Mouse (Mus musculus): ENCODE data around the gene Gramd1a.

The Gramd1a gene

GRCm38 (mm10) chr7:31155296-31156033, at the start of gene Gramd1a:
Gene Gramd1a, minus strand, starts transcription at chr7:31155896.
- peak; percentile 92 for DNase-seq (ENCODE audit: low read depth, low spot score)

GRCm38 (mm10) chr7:31195591-31196307, 40.1 kb upstream of the Gramd1a start:
- no peak for DNase-seq (ENCODE audit: low read depth, low spot score)

GRCm38 (mm10) chr7:31184711-31185110, 29.0 kb upstream of the Gramd1a start:
- no peak for DNase-seq (ENCODE audit: low read depth, low spot score)

DNA sequence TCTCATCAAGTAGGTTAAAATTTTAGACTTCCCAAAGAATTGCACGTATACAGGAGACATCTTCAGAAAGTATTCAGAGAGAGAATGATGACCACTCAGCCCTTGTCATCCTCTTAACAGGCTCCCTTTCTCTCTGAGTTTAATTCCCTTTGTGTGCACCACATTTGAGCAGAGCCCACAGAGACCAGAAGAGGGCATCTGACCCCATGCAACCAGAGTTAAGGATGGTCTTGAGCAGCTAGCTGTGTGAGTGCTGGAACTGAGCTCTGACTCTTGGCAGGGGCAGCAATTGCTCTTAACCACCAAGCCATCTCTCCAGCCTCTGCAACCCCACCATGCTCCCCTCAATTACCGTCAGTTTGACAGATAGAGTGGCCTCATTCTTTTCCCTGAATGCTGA, 27.2 kb upstream of the Gramd1a start:
- peak; percentile 49 for DNase-seq (ENCODE audit: low read depth, low spot score)

DNA sequence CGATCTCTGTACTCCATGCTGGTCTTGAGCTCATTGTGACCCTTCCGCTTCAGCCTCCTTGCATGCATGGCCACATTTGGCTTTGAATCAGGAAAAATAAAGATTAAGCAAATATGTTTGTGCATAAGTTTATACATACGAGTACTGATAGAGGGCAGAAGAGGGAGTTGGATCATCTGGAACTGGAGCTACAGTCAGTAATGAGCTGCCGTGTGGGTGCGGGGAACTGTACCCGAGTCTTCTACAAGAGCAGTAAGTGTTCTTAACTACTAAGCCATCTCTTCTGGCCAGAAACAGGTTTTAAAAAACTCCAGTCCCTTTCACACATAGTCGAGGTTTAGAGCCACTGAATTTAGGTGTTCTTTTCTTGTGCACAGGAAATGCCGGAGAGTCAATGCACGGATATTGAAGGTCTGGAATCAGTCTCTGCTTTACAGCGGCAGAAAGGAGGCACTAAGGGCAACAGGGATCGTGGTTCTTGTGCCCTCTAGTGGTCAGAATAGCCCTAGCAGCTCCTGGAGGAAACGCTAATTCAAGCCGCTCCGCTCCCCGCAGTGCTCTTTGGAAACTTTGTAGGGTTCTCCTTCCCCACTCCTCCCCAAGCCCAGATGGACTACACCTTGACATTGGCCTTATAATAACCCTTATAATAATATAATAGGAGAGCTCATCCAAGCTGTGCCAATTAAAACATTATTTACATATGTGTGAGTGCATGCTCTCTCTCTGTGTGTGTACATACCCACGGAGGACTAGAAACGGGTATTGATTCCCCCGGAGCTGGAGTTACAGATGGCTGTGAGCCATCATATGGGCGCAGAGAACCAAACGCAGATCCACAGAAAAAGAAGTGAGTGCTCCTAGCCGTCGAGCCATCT, 21.4 kb upstream of the Gramd1a start:
- peak; percentile 82 for DNase-seq (ENCODE audit: low read depth, low spot score)

GRCm38 (mm10) chr7:31175096-31175495, 19.4 kb upstream of the Gramd1a start:
- DNase-seq (ENCODE audit: low read depth, low spot score), result no peak

- no peak for DNase-seq (ENCODE audit: low read depth, low spot score)
These were observed 18.8 kb upstream of the Gramd1a start for GRCm38 (mm10) chr7:31174466-31174865.

DNA sequence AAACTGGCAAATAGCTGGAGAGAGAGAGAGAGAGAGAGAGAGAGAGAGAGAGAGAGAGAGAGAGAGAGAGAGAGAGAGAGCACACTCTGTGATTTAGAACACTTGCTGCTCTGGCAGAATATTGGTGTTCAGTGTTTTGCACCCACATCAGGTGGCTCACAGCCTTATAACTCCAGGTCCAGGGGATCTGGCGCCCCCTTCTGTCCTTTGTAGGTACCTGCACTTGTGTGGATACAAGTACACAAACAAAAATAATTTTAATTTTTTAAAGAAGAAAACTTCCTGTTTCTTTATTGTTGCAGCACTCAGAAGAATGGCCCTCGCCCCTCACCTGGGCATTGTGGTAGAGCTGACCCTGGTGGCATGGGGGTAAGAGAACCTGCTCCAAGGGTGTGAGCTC, 16.5 kb upstream of the Gramd1a start:
- DNase-seq (ENCODE audit: low read depth, low spot score), result peak; percentile 81

DNA sequence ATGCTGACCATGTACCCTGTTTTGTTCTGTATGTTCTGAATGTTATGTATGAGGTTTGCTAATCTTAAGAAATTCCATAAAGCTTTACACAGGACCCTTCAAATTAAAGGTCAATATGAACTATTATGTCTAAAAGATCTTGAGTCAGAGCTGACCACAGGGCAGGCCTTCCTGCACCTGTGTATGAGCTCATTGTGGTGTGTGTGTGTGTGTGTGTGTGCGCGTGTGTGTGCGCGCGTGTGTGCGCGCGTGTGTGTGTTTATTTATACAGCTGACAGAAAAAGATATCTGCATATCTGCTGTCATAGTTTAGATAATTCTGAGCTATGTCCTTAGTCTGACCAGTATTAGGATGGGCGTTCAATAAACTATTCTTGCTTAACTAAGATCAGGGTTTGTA, 14.8 kb upstream of the Gramd1a start:
- no peak for DNase-seq (ENCODE audit: low read depth, low spot score)

DNA sequence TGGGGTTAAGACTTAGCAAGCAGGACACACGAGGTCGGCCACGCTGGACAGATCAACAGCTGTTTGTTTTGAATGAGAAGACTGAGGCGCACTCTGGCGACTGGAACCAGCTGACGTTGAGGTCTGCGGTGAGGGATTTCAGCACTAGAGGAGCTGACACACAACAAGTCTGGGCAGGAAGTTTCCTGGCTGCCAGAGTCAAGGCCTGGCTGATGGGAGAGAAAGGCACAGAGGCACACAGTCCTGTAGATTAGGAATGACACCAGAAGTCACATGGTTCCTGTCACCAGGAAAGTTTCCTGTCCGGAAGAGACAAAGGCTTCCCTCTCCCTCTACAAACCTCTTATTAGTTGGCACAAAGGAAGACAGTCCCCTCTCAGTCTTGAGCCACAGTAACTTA, 12.7 kb upstream of the Gramd1a start:
- peak; percentile 70 for DNase-seq (ENCODE audit: low read depth, low spot score)

- no peak for DNase-seq (ENCODE audit: low read depth, low spot score)
These were observed 9.1 kb upstream of the Gramd1a start for GRCm38 (mm10) chr7:31164748-31165147.

DNA sequence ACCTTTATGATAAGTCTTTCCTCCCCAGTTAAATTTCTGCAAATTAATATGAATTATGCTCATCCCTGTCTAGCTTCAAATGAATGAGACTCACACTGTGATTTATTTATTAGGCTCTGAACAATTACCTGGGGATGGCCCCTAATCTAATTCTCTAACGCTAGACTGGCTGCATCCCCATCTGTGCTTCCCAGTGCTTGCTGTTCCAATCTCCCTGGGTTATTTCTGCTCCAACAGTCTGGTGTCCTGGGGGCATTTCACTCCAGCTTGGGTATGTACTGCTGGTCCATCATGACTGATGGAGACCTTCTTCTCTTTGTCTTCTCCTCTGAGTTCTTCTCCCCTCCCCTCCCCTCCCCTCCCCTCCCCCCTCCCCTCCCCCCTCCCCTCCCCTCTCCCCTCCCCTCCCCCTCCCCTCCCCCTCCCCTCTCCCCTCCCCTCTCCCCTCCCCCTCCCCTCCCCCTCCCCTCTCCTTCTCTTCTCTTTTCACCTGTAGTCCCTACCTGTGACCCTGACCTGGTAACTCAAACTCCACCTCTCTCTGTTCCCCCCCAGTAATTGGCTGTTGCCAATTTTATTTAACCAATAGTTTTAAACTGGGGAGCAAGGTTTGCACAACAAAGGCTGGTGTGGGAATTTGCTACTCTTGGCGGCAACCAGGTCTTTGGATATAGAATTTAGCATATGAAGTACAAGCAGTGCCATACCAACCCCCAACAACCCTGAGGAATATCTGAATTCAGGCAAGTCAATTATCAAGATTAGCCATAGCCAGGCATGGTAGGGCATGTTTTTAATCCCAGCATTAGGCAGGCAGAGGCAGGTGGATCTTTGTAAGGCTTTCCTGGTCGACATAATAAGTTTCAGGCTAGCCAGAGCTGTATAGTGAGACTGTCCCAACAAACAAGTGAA, 8.2 kb upstream of the Gramd1a start:
- DNase-seq (ENCODE audit: low read depth, low spot score), result peak; percentile 47

GRCm38 (mm10) chr7:31162324-31162723, 6.6 kb upstream of the Gramd1a start:
- DNase-seq (ENCODE audit: low read depth, low spot score), result no peak

GRCm38 (mm10) chr7:31161831-31162230, 6.1 kb upstream of the Gramd1a start:
- peak; percentile 67 for DNase-seq (ENCODE audit: low read depth, low spot score)

DNA sequence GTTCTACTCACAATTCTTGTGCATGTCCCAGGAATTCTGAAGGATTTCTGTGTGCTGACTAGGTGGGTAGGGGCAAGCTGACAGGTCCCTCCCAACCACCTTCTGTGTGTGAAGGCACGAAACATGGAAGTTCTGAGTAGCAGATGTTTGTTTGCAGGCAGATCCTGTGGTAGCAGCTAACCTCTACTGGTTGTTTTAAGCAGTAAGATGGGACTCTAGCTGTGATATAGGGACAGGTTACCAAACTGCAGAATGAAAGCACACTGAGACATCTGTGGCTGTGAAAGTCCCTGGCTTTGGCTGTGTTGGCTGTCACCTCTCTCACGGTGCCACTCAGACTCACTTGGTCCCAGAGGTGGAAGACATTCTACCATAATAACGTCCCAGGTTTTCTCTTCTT, 5.5 kb upstream of the Gramd1a start:
- no peak for DNase-seq (ENCODE audit: low read depth, low spot score)

GRCm38 (mm10) chr7:31160763-31161162, 5.1 kb upstream of the Gramd1a start:
- DNase-seq (ENCODE audit: low read depth, low spot score), result no peak

- peak; percentile 96 for DNase-seq (ENCODE audit: low read depth, low spot score)
These were observed 585 bp upstream of the Gramd1a start for GRCm38 (mm10) chr7:31156034-31156928.

DNA sequence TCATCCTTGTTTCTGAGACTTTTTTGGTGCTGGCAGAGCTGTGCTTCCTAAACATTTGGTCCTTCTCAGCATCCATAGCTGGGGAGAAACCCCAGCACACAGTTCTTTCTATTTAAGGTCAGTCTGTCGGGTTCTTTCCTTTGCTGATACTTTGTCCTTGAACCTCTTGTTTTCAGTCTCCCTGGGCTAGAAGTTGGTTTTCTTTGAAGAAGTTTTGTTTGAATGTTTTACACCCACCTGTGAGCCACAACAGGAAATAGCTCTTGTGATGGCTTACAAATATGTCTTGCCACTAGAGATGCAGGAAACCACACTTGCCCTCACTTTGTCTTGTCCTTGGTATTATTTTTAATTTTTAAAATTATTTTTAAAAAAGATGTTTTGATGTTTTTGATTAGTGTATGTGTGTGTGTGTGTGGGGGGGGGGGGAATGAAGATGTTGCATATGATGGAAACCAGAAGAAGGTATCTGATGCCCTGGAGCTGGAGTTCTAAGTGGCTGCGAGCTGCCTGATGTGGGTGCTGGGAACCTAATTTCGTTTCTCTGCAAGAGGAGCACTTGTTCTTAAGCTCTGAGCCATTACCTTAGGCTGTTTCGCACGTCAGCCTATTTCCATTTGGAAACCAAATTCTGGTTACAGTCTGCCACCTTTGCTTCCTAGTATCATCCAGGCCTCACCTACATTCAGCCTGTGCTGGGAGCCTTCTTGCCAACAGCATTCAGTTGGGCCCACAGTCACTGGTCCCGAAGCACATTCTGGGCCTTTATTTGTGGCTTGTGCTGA, 2.0 kb downstream of the Gramd1a start:
- no peak for DNase-seq (ENCODE audit: low read depth, low spot score)
